Mouse (Mus musculus) layer of hippocampus, postnatal 14 days (tissue): ENCODE data around the gene Spata13. TPM values are rescaled to one million over a fixed set of nuclear protein-coding genes. Genes with fewer than 3 reads are reported as not detected.

Experiments
- DNase-seq, 2 experiments: peaks; one replicate each; pipeline ENCODE4 v3.0.0; 2021 to 2022; ENCODE audit warnings: low spot score in 2 of 2, mixed read lengths in 1 of 2
- long read RNA-seq, 2 experiments: library from polyadenylated mRNA; stranded (forward); transcript quantifications; one replicate each; pipeline ENCODE4 v2.0.0; 2021
- total RNA-seq, 2 experiments: library from RNA; stranded (reverse); gene quantifications; 2 replicates each; pipeline ENCODE4 v1.2.3; 2021

Spata13 gene
- 10 to 100 TPM; 25.2 to 30.5 TPM for total RNA-seq
- long read RNA-seq, experiment 1, partial matches to known transcripts = 0 of 3 reads
- long read RNA-seq, experiment 1, other reads (novel, unspliced or antisense) = 3 of 3 reads
- long read RNA-seq, experiment 2, full-length matches to known transcripts = 2 of 8 reads
- long read RNA-seq, experiment 2, partial matches to known transcripts = 3 of 8 reads
- long read RNA-seq, experiment 2, other reads (novel, unspliced or antisense) = 3 of 8 reads

- DNase-seq = peak; percentile 57 to 74
Observed at GRCm38 (mm10) chr14:60633961-60634864, at the start of gene Spata13. Gene Spata13, plus strand, starts transcription at chr14:60634001.

GRCm38 (mm10) chr14:60586687-60587453, 46.9 kb upstream of the Spata13 start:
- DNase-seq = no peak

GRCm38 (mm10) chr14:60589001-60589400, 44.8 kb upstream of the Spata13 start:
- no peak for DNase-seq

- DNase-seq = no peak
Observed at GRCm38 (mm10) chr14:60592339-60592738, 41.5 kb upstream of the Spata13 start.

- no peak for DNase-seq
Observed at GRCm38 (mm10) chr14:60592822-60593221, 41.0 kb upstream of the Spata13 start.

GRCm38 (mm10) chr14:60597571-60597970, 36.2 kb upstream of the Spata13 start:
- DNase-seq = no peak

- DNase-seq = no peak
Observed at GRCm38 (mm10) chr14:60599044-60599443, 34.8 kb upstream of the Spata13 start.

GRCm38 (mm10) chr14:60605564-60605963, 28.2 kb upstream of the Spata13 start:
- no peak for DNase-seq

GRCm38 (mm10) chr14:60606194-60606593, 27.6 kb upstream of the Spata13 start:
- no peak for DNase-seq

GRCm38 (mm10) chr14:60607743-60608142, 26.1 kb upstream of the Spata13 start:
- DNase-seq = no peak

- DNase-seq = no peak
Observed at GRCm38 (mm10) chr14:60609160-60609559, 24.6 kb upstream of the Spata13 start.

- DNase-seq = no peak
Observed at GRCm38 (mm10) chr14:60612671-60613070, 21.1 kb upstream of the Spata13 start.

- DNase-seq = no peak
Observed at GRCm38 (mm10) chr14:60621076-60621475, 12.7 kb upstream of the Spata13 start.

GRCm38 (mm10) chr14:60625486-60625885, 8.3 kb upstream of the Spata13 start:
- no peak for DNase-seq

GRCm38 (mm10) chr14:60629887-60630460, 3.8 kb upstream of the Spata13 start:
- DNase-seq = no peak

- no peak for DNase-seq
Observed at GRCm38 (mm10) chr14:60630981-60631380, 2.8 kb upstream of the Spata13 start.

- peak in 1 of 2 experiments; percentile 18 for DNase-seq
Observed at GRCm38 (mm10) chr14:60634877-60635771, 1.3 kb downstream of the Spata13 start.

- DNase-seq = peak in 1 of 2 experiments; percentile 55
Observed at GRCm38 (mm10) chr14:60635911-60636607, 2.3 kb downstream of the Spata13 start.

- DNase-seq = no peak
Observed at GRCm38 (mm10) chr14:60636608-60636980, 2.8 kb downstream of the Spata13 start.

- no peak for DNase-seq
Observed at GRCm38 (mm10) chr14:60636996-60637395, 3.2 kb downstream of the Spata13 start.
